Mouse (Mus musculus) T-cell, adult 2 months (primary cell): ENCODE measurements at regions not wholly inside any gene's neighbourhood (a gene's known extent, or its start where the extent isn't known, plus 50 kb on each side); places are given as distances from the start of the nearest gene placed in this dataset.

Experiments used
- DNase-seq: peaks from one replicate; pipeline ENCODE4 v3.0.0; 2022; ENCODE audit warnings: low spot score

DNA sequence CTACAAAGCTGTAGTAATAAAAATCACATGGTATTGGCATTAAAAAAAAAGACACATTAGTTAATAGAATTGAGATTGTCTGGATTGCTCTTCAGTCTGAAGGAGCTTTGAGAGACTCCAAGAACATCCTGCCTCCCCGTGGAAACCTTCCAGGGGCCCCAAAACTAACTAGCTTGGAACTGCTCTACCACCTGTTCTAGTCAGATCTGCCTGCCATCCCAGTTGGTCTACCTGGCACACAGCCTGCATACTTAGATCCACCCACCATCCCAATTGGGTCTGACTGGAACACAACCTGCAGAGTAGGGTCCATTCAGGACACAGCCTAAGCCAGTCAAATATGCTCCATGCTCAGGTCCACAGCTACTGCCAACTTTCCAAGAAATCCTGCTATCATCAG is 503.6 kb downstream of the Rapgef2 start:
- DNase-seq: no peak

DNA sequence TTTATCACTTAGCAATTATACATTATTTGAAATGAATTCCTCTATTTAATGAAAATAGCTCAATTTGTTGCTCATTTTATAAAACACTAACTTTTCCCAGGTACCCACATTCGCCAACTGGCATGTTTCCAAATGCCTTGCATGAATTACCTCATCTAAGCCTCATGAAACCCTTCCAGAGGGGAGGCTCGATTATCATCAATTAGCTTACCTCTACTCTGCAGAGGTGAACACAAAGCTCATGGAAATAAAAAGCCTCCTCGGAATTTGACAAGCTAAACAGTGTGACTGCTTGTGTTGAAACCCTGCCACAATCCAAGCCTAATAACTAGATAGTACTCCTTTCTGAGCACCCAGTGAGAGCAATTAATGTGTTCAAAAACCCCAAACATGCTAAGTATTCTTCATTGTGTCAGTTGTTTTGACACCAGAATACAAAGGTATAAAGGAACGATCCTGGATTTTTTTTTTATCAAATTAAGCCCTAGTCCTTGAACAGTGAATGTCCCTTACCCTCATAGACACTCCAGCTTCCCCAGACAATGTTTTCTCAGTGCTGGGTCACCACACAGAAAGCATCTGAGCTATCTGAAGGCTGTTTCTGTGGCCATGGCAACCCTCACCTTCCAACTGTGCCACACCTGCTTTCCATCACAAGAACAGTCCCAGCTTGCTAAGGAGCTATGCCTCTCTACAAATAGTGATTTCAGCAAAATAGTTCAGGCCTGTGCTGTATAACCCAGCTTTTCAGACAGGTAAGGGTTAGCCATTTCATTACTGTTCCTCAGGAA is 530.4 kb downstream of the Rapgef2 start:
- no peak for DNase-seq

DNA sequence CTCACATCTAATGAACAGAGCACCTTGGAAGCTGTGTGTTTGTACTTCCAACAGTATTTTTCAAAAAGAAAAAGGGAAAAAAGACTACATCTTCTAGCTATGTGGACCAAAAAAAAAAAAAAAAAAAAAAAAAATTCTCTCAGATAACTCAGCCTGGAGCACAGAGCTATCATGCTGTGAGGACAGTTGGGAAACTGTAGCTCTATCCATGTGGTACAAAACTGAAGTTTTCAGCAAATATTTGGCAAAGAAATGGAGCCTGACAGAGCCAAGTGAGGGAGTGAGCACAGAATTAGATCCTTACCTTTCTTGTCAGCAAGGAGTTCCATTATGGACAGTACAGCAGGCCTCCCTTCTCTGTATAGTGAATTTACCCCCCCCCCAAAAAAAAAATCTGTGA is 550.2 kb downstream of the Rapgef2 start:
- DNase-seq: no peak

DNA sequence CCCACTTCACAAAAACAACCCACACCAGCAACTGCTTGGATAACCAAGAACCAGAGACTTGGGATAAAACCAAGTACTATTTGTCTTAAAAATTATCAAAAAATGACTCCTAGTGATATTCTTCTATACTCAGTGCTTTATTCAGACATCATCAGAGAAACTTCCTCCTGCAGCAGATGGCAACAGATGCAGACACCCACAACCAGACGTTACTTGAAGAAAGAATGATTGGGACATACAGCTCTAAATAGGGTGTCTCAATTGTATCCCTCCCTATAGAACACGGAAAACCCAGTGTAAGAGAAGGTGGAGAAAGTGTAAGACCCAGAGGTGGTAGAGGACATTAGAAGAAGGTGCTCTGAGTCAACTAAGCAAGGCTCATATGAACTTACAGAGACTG is 569.6 kb downstream of the Rapgef2 start:
- no peak for DNase-seq

DNA sequence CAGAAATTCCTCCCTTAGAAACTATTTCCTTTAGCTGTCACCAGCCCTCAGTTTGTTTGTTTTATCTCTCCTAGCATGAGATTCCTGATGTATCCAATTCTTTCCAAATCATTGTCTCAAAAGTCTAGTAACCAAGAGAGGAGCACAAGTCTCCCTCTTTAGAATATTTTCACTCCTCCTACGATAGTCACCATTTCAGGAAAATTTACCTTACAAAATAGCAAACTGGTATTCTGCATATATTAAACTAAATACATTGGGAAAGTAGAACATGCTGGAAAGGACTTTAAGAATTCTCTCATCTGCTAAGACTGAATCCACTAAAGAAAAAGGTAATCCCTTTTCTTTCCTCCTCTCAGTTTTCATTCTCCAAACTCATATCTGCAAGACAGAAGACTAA is 578.6 kb downstream of the Rapgef2 start:
- DNase-seq: no peak

DNA sequence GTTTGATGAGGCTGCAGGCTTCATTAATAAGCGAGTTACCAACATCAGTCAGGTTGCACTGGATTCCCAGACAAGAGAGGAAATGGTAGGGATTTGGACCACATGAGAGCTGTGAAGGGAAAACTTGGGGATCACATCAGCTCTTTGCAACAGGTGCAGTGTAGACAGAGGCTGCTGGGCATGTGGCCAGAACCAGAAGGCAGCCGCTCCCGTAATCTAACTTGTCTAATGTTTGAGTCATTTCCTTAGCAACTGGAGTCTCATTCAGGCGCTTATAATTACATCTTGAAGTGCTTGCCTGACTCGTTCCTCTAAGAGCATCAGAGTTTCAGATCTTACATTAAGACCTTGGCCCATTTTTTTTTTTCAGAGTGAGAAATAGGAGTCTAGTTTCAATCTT is 587.4 kb downstream of the Rapgef2 start:
- no peak for DNase-seq

DNA sequence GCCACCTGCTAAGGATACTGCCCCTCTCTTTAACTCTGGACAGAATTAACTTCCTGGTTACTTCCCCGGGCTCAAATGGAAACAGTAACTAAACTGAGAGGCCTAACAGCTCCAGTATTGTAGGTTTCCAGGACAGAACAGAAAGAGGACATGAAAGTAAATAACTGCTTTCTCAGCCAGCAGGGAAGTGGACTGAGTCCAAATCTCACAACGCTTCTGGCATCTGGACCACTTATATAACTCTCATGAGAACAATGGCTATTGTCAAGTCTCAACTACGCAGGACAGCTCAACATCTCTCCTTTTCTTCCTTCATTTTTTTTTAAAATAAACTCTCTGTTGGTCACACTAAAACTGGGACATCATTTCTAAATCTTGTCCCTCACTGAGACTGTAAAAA is 594.8 kb downstream of the Rapgef2 start:
- no peak for DNase-seq

DNA sequence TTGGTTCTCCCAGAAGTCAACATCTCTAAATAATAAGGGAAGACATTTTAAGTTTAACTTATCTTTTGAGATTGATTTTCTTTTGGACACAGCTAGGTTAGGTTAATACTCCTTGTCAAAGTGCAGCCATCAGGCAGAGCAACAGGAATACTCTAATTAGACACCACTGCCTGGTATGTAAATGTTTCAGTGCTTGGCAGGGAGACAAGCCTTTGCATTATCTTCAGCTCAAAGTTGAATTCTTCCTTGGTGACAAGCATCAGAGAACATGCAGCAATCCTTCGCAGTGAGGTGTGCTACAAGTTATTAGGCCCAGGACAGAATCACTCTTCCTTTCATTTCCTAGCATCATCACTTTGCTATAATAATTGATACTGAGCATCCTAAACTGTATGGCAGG is 608.7 kb downstream of the Rapgef2 start:
- DNase-seq: no peak

DNA sequence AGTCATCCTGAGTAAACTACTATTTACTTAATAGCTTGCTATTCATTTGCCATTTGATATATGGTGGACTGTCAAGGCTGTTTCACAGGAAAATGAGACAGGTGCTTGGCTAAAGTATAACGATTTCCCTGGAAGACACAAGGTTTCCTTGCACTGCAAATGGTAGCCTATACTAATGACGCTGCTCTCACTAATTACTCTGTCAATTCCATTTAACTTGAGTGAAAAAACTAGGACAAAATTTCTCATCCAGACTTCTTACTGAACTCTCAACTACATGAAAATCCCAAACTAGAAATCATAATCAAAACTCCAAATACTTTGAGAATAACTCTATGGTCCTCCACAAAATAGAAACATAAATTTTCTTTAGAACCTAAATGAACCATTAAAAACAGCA is 609.5 kb downstream of the Rapgef2 start:
- DNase-seq: no peak

DNA sequence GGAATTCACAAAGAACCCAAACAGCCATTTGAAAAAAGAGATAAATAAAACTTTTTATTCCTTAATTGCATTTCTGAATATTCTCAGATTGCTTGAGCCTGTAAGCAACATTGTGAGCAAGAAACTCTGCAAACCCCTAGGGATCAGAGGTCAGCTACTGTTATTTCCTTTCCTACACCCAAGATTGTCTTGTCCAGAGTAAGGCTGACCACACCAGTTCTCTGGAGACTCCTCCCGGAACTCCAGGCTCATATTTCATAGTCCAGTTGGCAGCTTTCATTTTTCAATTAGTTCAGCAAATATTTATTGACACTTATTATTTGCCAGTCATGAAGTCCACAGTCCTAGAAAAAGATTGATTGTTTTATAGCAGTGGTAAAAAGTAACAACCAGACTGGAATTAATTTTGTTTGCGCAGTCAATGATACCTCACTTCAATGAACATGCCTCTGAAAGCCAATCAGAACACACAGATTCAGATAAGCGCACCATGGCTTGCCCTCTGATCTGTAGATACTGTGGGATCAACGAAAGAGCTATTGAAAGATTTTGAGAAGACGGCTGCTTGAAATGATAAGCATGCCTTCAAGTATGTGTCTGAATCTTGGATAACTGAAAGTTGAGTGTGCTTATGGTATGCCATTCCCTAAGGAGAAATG is 611.7 kb downstream of the Rapgef2 start:
- no peak for DNase-seq

DNA sequence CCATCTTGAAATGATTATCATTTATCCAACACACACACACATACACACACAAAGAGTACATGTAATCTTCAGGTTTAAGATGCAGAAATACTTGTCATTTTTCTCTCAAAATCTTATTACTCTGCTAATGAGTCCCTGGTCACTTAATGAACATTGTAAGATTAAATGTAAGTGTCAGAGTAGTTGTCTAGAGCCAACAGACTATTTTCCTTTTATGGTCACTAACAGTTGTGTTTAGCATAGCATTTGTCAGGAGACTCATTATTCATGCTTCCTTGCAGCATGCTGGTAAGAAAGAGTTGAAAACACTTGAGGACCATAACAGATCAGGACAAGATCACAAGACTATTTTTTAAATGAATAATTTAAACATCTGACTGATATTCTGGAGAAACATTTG is 618.3 kb downstream of the Rapgef2 start:
- no peak for DNase-seq

DNA sequence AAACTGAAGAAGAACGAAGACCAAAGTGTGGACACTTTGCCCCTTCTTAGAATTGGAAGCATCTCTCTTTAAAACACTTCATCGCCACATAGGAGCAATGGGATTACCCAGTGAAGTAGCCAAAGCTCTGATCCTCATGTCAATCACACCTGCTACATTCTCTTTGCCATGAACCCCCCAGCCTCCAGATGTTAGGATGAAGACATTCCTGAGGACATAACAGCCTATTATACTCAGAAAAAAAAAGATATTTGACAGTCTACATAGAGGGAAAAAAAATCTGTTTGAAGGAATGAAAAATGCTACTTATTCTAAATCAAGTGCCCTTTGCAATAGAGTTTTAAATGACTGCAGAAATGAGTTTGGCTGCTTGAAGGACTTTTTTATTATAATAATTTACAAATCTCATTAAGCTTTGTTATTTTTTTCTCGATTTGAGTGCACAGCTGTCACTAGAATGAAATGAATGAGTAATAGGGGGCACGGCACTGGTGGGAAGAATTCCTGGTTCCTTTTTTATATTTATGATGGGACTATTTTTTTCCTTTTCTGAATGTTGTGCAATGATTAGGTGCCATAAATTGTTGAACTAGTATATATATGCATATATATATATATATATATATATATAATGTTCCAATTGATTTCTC is 618.8 kb downstream of the Rapgef2 start:
- no peak for DNase-seq

DNA sequence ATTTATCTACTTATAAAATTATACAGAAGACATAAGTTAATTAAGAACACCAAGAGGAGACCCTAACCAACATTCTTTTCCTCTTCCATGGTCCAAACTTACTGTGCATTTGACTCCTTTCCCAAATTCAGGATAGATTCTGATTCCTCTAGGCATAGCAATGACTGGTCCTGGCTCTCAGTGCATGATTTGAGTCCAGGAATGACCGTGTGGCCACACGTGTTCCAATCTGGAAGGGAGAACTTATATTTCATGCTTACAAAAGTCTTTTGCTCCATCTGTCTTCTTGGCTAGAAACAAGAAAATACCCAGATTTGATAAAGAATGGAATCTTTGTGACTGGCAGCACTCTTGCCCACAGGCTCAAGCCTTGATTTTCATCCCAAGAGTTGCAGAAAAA is 638.2 kb downstream of the Rapgef2 start:
- no peak for DNase-seq

DNA sequence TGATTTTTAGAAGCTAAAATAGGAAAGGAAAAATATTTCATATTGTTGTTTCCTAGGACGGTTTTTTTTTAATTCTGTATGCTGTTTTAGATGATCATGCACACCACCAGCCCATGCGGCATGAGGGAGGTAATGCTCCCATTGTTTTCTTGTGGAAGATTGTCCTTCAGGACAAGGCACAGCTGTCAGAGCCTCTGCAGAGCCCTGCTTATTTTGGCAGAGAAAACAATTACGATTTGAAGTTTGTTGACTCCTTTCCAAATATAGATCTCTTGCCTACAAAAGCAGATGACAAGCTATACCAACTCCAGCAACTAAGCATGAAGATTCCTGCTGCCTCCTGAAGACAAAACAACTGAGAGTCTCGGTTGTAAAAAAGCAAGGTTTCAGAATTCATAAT is 650.9 kb downstream of the Rapgef2 start:
- no peak for DNase-seq

DNA sequence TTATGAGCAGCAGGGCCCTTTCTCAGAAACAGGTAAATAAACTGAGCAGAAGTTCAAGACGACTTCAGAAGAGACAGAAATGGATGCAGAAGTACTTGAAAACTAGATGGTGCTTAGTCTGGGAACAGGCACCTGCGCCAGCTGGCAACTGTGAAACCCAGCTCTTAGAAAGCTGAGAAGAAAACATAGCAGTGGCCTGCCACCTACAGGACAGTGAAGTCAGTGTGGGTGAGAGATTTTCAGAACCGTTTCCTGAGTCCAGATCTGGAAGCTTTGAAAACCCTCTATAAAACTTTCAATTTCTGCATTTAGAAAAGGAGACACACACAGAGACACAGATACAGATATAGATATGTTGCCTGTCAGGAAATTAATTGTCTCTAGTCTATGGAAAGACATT is 667.4 kb downstream of the Rapgef2 start:
- DNase-seq: no peak

DNA sequence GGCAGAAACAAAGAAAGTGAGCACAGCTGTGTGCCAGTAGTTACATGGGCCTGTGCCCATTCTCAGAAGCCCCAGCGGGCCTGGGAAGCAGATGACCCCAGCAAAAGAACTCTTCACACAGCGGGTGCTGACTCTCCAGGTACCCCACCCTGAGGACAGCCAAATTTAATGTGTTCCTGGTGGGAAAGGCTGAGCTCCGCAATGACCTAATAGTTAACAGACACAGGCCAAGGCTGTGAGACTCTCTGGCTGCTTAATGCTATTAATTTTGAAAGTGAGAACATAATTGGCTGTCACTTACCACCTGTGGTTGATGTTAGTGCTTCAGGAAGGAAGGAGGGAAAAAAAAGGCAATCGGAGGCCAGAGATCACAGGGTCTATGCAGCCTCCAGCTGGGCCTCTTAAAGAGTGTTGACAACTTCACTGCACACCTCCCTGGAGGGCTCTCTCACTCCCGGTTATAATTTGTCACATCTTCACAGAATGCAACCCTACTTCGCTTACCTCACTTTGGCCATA is 691.5 kb downstream of the Rapgef2 start:
- DNase-seq: no peak

DNA sequence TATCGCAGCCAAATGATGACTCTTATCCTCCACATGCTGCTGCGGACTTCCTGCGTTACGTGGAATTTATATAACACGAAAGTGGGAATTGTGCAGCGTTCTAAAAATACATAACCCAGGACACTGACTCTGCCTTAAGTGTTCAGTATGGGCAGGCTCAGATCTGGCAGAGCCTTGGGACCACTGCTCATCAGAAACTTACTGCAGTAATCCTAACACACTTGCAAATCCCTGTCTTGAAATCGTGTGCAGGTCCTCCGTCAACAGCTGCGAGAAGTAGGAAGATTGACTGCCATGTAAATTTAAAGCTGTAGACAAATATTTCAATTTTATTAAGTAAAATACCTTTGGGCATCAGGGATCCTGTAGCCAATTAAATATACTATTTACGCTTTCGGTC is 692.0 kb downstream of the Rapgef2 start:
- no peak for DNase-seq

DNA sequence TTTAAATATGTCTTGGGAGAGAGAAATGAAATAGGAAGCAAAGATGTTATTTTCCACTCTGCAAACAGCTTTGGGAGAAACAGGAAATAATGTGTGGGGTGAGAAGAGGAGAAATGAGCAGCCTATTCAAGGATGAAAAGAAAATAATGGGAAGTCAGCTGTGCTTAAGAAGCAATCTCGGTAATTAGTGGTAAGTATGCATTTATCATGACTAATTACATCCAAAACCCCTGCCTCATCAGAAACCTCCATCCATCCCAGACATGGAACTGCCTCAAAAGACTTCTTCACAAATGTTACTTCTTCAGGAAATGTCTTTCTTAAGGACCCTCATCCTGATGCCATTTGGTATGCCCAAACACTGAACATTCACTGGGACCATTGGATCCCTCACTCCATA is 699.7 kb downstream of the Rapgef2 start:
- no peak for DNase-seq

DNA sequence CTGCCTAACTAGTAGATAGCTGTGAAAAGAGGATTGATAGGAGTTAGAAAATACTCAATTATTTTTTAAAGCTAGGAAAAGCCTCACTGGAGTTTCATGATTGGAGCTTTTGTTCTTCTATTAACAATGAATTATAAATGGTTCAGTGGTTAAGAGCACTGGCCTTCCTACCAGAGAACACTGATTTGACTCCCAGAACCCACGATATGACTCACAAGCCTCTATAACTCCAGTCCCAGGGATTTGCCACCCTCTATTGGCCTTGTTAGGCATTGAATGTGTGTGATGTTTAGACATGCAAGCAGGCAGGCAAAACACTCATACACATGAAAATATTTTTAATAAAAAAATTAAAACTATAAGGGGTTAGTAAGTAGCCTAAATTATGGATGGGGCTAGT is 704.4 kb downstream of the Rapgef2 start:
- no peak for DNase-seq

DNA sequence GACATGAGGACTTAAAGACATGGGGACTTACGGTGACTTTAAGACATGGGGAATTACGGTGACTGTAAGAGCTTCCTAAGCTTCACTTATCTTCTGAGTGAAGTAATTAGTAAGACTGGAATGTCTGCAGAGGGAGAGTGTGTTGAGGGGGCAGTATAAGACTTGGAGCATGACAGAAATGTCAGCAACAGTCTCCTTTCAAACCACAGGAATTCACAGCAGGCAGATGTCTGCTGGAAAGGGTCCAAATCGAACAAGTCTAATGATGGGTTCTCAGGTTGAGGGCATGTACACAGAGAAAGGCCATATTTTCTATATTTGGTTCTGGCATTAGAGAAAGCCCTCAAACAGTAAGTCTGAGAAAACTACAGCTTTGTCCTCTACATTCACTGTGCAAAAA is 705.2 kb downstream of the Rapgef2 start:
- no peak for DNase-seq

DNA sequence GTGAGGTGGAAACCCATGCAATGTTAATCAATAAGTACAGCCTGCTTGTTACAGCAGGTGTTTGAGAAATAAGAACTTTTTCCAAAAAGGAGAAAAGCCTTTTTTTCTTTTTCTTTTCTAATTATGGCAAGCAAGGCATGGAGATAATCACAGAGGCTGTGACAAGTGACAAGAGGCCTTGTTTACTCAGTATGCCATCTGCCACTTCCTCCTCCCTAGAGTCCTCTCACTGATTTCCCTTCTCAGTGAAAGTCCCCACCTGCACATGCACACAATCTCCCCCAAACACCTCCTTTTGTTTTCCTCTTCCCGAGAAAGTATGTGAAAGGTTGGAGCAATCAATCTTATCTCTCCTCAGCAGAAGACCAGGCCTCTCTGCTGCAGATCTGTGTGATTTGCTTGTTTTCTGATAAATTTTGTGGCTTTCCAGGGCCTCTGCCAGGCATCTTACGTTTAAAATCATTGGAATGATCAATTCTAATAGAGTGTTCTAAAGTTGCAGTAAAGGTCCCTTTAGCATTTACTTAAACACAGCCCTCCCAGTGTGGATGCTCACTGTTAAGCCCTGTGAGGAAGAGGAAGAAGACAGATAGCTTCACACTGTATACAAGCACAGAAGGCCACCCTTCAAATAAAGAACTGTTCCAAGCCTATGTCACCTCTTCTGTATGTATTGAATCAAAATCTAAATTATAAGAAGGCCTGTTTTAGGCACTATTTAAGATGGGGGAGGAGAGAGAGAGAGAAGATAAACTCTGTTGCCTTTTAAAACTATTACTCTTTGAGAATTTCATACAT is 710.5 kb downstream of the Rapgef2 start:
- DNase-seq: no peak

DNA sequence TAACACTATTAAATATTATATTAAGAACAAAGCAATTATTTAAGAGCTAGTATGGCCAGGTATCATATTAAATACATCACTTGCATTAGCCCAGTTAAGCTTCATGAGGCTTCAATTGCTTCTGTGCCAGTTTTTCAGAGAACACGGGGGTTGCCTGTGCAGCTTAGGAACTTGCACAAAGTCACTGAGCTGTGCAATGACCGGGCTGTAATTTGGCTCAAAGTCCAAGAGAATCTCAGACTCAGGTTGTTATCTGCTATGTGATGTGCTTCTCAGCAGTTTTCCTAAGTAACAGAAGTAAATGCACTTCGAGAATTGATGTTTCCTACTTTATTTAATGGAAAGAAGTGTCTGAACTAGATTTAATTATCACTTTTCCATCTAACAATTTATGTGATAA is 711.5 kb downstream of the Rapgef2 start:
- no peak for DNase-seq
